Mouse (Mus musculus): ENCODE measurements around the gene Nfkb2. TPM values are rescaled to one million over a fixed set of nuclear protein-coding genes. Genes with fewer than 3 reads are reported as not detected.

The Nfkb2 gene
- polyA plus RNA-seq, 1 experiment from 2014 or later: 1.4 TPM

GRCm38 (mm10) chr19:46290535-46291105 is 13.5 kb upstream of the Nfkb2 start:
- H3K36me3 ChIP-seq (ENCODE audit: control insufficient read depth, insufficient read depth, low read length): peaks cover 12% of the 10 kb centered on the region
- no peaks in the 10 kb centered on the region for H3K27me3 ChIP-seq (ENCODE audit: control insufficient read depth, insufficient read depth, low read length)
- no peak overlapping the region for H3K4me3 ChIP-seq (ENCODE audit: low read depth, low read length)
- H3K9me3 ChIP-seq (ENCODE audit: control insufficient read depth, low read length): no peaks in the 10 kb centered on the region
- no peaks in the 10 kb centered on the region for H3K4me1 ChIP-seq (ENCODE audit: control insufficient read depth, insufficient read depth, low read length)
- H3K27ac ChIP-seq (ENCODE audit: low read depth, low read length): no peak overlapping the region
- WGBS: 66% methylated on average over 12 of the region's 12 CpGs
- ATAC-seq (ENCODE audit: low read depth): no peak
- H3K4me2 ChIP-seq (ENCODE audit: low read depth, low read length): no peak overlapping the region
- no peak overlapping the region for H3K9ac ChIP-seq (replicated peaks; ENCODE audit: low read depth, low read length)

GRCm38 (mm10) chr19:46296938-46297337 is 7.2 kb upstream of the Nfkb2 start:
- no peaks in the 10 kb centered on the region for H3K4me1 ChIP-seq (ENCODE audit: control insufficient read depth, insufficient read depth, low read length)
- H3K27ac ChIP-seq (ENCODE audit: low read depth, low read length): no peak overlapping the region
- WGBS: 73% methylated on average over 4 of the region's 4 CpGs
- H3K4me3 ChIP-seq (ENCODE audit: low read depth, low read length): no peak overlapping the region
- H3K9me3 ChIP-seq (ENCODE audit: control insufficient read depth, low read length): no peaks in the 10 kb centered on the region
- no peak overlapping the region for H3K4me2 ChIP-seq (ENCODE audit: low read depth, low read length)
- no peaks in the 10 kb centered on the region for H3K36me3 ChIP-seq (ENCODE audit: control insufficient read depth, insufficient read depth, low read length)
- H3K9ac ChIP-seq (replicated peaks; ENCODE audit: low read depth, low read length): no peak overlapping the region
- ATAC-seq (ENCODE audit: low read depth): no peak
- no peaks in the 10 kb centered on the region for H3K27me3 ChIP-seq (ENCODE audit: control insufficient read depth, insufficient read depth, low read length)

GRCm38 (mm10) chr19:46300294-46301045 is 3.6 kb upstream of the Nfkb2 start:
- peaks cover 13% of the 10 kb centered on the region for H3K4me1 ChIP-seq (ENCODE audit: control insufficient read depth, insufficient read depth, low read length)

GRCm38 (mm10) chr19:46302551-46302950 is 1.6 kb upstream of the Nfkb2 start:
- no peak for ATAC-seq (ENCODE audit: low read depth)
- Histone ChIP-seq H3K4me3 (ENCODE audit: low read depth, low read length) (no peak overlapping the region), H3K9ac (replicated peaks; ENCODE audit: low read depth, low read length) (no peak overlapping the region), H3K9me3 (ENCODE audit: control insufficient read depth, low read length) (no peaks in the 10 kb centered on the region), H3K27me3 (ENCODE audit: control insufficient read depth, insufficient read depth, low read length) (peaks cover 4% of the 10 kb centered on the region; the same call in 1 of the 2 replicates), H3K4me1 (ENCODE audit: control insufficient read depth, insufficient read depth, low read length) (peaks cover 13% of the 10 kb centered on the region), H3K4me2 (ENCODE audit: low read depth, low read length) (no peak overlapping the region), H3K36me3 (ENCODE audit: control insufficient read depth, insufficient read depth, low read length) (no peaks in the 10 kb centered on the region), H3K27ac (ENCODE audit: low read depth, low read length) (no peak overlapping the region)
- 85% methylated on average over 4 of the region's 4 CpGs for WGBS

More at GRCm38 (mm10) chr19:46300294-46301045, 3.6 kb upstream of the Nfkb2 start:
- no peaks in the 10 kb centered on the region for H3K9me3 ChIP-seq (ENCODE audit: control insufficient read depth, low read length)
- no peak for ATAC-seq (ENCODE audit: low read depth)
- H3K27me3 ChIP-seq (ENCODE audit: control insufficient read depth, insufficient read depth, low read length): peaks cover 4% of the 10 kb centered on the region; the same call in 1 of the 2 replicates
- H3K36me3 ChIP-seq (ENCODE audit: control insufficient read depth, insufficient read depth, low read length): no peaks in the 10 kb centered on the region
- WGBS: 38% methylated on average over 8 of the region's 8 CpGs
- no peak overlapping the region for H3K4me3 ChIP-seq (ENCODE audit: low read depth, low read length)
- H3K9ac ChIP-seq (replicated peaks; ENCODE audit: low read depth, low read length): no peak overlapping the region
- no peak overlapping the region for H3K27ac ChIP-seq (ENCODE audit: low read depth, low read length)
- no peak overlapping the region for H3K4me2 ChIP-seq (ENCODE audit: low read depth, low read length)

GRCm38 (mm10) chr19:46303251-46304215 is 587 bp upstream of the Nfkb2 start:
- Histone ChIP-seq H3K9me3 (ENCODE audit: control insufficient read depth, low read length) (no peaks in the 10 kb centered on the region), H3K4me3 (ENCODE audit: low read depth, low read length) (peak overlapping the region; percentile 40), H3K9ac (replicated peaks; ENCODE audit: low read depth, low read length) (no peak overlapping the region; the same call in 1 of the 2 replicates), H3K4me2 (ENCODE audit: low read depth, low read length) (peak overlapping the region; percentile 88), H3K27me3 (ENCODE audit: control insufficient read depth, insufficient read depth, low read length) (peaks cover 7% of the 10 kb centered on the region), H3K4me1 (ENCODE audit: control insufficient read depth, insufficient read depth, low read length) (peaks cover 13% of the 10 kb centered on the region), H3K36me3 (ENCODE audit: control insufficient read depth, insufficient read depth, low read length) (no peaks in the 10 kb centered on the region), H3K27ac (ENCODE audit: low read depth, low read length) (no peak overlapping the region)
- ATAC-seq (ENCODE audit: low read depth): no peak
- WGBS: 51% methylated on average over 18 of the region's 18 CpGs

- H3K9me3 ChIP-seq (ENCODE audit: control insufficient read depth, low read length): no peaks in the 10 kb centered on the region
- no peaks in the 10 kb centered on the region for H3K36me3 ChIP-seq (ENCODE audit: control insufficient read depth, insufficient read depth, low read length)
- H3K27ac ChIP-seq (ENCODE audit: low read depth, low read length): no peak overlapping the region
- H3K4me1 ChIP-seq (ENCODE audit: control insufficient read depth, insufficient read depth, low read length): peaks cover 17% of the 10 kb centered on the region
- H3K4me2 ChIP-seq (ENCODE audit: low read depth, low read length): peak overlapping the region; percentile 88
- H3K4me3 ChIP-seq (ENCODE audit: low read depth, low read length): peak overlapping the region; percentile 40
- peak; percentile 25; the same call in 1 of the 2 replicates for ATAC-seq (ENCODE audit: low read depth)
- H3K27me3 ChIP-seq (ENCODE audit: control insufficient read depth, insufficient read depth, low read length): peaks cover 8% of the 10 kb centered on the region
- H3K9ac ChIP-seq (replicated peaks; ENCODE audit: low read depth, low read length): peak overlapping the region; percentile 32
- WGBS: under 1% methylated on average over 34 of the region's 34 CpGs
Observed at GRCm38 (mm10) chr19:46304908-46305333, 801 bp downstream of the Nfkb2 start.

- peak overlapping the region; percentile 32 for H3K9ac ChIP-seq (replicated peaks; ENCODE audit: low read depth, low read length)
- H3K36me3 ChIP-seq (ENCODE audit: control insufficient read depth, insufficient read depth, low read length): no peaks in the 10 kb centered on the region
- no peaks in the 10 kb centered on the region for H3K9me3 ChIP-seq (ENCODE audit: control insufficient read depth, low read length)
- H3K27ac ChIP-seq (ENCODE audit: low read depth, low read length): no peak overlapping the region
- peak overlapping the region; percentile 88 for H3K4me2 ChIP-seq (ENCODE audit: low read depth, low read length)
- WGBS: 1% methylated on average over 43 of the region's 43 CpGs
- 0 out of 2 replicates have a peak, but pooled peaks have one; percentile 23 for ATAC-seq (ENCODE audit: low read depth)
- H3K4me1 ChIP-seq (ENCODE audit: control insufficient read depth, insufficient read depth, low read length): peaks cover 17% of the 10 kb centered on the region
- peaks cover 8% of the 10 kb centered on the region for H3K27me3 ChIP-seq (ENCODE audit: control insufficient read depth, insufficient read depth, low read length)
- peak overlapping the region; percentile 40 for H3K4me3 ChIP-seq (ENCODE audit: low read depth, low read length)
Observed at GRCm38 (mm10) chr19:46305432-46306267, 1.5 kb downstream of the Nfkb2 start.

GRCm38 (mm10) chr19:46306268-46306610 is 2.1 kb downstream of the Nfkb2 start:
- Histone ChIP-seq H3K9me3 (ENCODE audit: control insufficient read depth, low read length) (no peaks in the 10 kb centered on the region), H3K36me3 (ENCODE audit: control insufficient read depth, insufficient read depth, low read length) (no peaks in the 10 kb centered on the region), H3K4me2 (ENCODE audit: low read depth, low read length) (peak overlapping the region; percentile 88; the same call in 1 of the 2 replicates), H3K4me3 (ENCODE audit: low read depth, low read length) (peak overlapping the region; percentile 40; the same call in 1 of the 2 replicates), H3K9ac (replicated peaks; ENCODE audit: low read depth, low read length) (no peak overlapping the region), H3K4me1 (ENCODE audit: control insufficient read depth, insufficient read depth, low read length) (peaks cover 17% of the 10 kb centered on the region), H3K27me3 (ENCODE audit: control insufficient read depth, insufficient read depth, low read length) (peaks cover 8% of the 10 kb centered on the region), H3K27ac (ENCODE audit: low read depth, low read length) (no peak overlapping the region)
- 49% methylated on average over 5 of the region's 5 CpGs for WGBS
- no peak for ATAC-seq (ENCODE audit: low read depth)

Data from neural tube, embryonic 14.5 days (tissue).